Mouse (Mus musculus) brown adipose tissue, adult 24 weeks (tissue): ENCODE results near the gene Syne3. TPM values are rescaled to one million over a fixed set of nuclear protein-coding genes. Genes with fewer than 3 reads are reported as not detected.

Experiments used
- H3K27ac ChIP-seq: fragments of 200-500 bp; replicated peaks from 2 replicates; pipeline ENCODE4 v1.5.1; 2012; ENCODE audit warnings: low read depth, mild to moderate bottlenecking, low read length
- H3K4me1 ChIP-seq: fragments of 200-500 bp; 2 replicates; pipeline ENCODE4 v1.6.1; 2012; ENCODE audit warnings: low read length, mixed read lengths; ENCODE audit not compliant: control insufficient read depth, insufficient read depth, insufficient read length
- H3K4me3 ChIP-seq: fragments of 200-500 bp; 2 replicates; pipeline ENCODE4 v1.5.1; 2012; ENCODE audit warnings: low read depth, mild to moderate bottlenecking, low read length, moderate library complexity; ENCODE audit not compliant: insufficient read depth
- polyA plus RNA-seq: library from polyadenylated mRNA; stranded (reverse); fragments of >200 nt; gene quantifications from 2 replicates; pipeline ENCODE4 v1.2.4, GENCODE M21; 2012; ENCODE audit not compliant: missing spikeins, insufficient read depth, insufficient read length

Gene Syne3
- polyA plus RNA-seq, 1 experiment = 3.3 TPM

GRCm38 (mm10) chr12:104897051-104897618, 112.5 kb downstream of the Syne3 start:
- Histone ChIP-seq H3K27ac (no peak overlapping the region), H3K4me3 (no peak overlapping the region), H3K4me1 (no peaks in the 10 kb centered on the region)

DNA sequence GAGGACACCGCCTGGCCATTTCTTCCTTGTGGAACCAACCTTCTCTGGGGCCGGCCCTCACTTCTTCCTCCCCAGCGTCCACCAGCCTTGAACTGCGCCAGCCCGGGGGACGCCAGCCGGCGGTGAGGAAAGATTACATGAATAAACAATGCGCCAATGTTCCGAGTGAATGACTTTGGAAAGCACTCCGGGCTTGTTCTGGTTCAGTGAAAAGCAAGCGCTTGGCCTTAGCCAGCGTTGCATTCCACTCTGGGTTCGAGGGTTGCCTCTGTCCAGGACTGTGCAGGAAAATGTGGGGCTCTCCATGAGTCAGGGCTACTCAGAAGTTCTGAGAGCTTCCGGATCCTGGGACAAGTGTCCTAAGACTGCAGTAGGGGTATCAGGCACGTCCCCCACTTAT, 113.0 kb downstream of the Syne3 start:
- Histone ChIP-seq H3K27ac (no peak overlapping the region), H3K4me3 (no peak overlapping the region), H3K4me1 (no peaks in the 10 kb centered on the region)

GRCm38 (mm10) chr12:104892245-104892644, 117.4 kb downstream of the Syne3 start:
- Histone ChIP-seq H3K27ac (no peak overlapping the region), H3K4me1 (no peaks in the 10 kb centered on the region), H3K4me3 (no peak overlapping the region)

- Histone ChIP-seq H3K4me3 (no peak overlapping the region), H3K27ac (no peak overlapping the region), H3K4me1 (no peaks in the 10 kb centered on the region)
Observed at GRCm38 (mm10) chr12:104890066-104890465, 119.5 kb downstream of the Syne3 start.

DNA sequence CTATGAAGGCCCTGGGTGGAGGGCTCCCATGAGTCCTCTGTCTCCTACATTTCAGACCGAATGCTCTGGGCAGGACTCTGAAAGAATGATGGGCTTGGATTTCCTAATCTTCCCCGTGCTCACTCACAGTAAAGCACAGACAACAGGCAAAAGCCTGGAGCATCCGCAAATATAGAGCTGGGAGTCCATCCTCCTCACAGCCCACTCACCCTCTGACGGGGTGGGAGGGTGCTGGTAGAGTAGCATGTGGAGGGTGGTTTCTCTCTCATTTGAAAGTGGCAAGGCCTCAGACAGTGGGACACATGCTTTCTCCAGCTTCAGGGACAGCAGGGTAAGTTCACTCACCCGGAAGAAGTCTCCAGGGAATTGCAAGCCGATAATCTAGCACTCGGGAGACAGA, 123.5 kb downstream of the Syne3 start:
- H3K4me1 ChIP-seq = no peaks in the 10 kb centered on the region
- H3K27ac ChIP-seq = no peak overlapping the region
- H3K4me3 ChIP-seq = no peak overlapping the region

DNA sequence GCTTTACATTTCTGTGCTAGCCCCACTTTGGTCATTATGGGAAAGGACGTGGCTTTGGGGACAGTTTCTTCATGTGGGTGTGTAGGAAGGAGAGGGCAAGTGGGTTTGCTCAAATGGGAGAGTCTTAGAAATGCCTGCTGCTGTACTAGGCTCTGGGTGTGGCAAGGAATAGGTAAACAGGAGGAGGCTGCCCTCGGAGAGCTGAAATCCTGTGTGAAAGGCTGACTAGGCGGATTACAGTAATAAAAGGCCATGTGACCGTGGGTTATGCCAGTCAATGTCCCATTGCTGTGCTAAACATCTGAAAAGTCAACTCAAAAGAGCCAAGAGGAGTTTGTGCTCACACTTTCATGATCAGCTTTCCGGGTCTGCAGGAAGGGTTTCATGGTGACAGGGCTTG, 127.1 kb downstream of the Syne3 start:
- Histone ChIP-seq H3K27ac (no peak overlapping the region), H3K4me3 (no peak overlapping the region), H3K4me1 (no peaks in the 10 kb centered on the region)

DNA sequence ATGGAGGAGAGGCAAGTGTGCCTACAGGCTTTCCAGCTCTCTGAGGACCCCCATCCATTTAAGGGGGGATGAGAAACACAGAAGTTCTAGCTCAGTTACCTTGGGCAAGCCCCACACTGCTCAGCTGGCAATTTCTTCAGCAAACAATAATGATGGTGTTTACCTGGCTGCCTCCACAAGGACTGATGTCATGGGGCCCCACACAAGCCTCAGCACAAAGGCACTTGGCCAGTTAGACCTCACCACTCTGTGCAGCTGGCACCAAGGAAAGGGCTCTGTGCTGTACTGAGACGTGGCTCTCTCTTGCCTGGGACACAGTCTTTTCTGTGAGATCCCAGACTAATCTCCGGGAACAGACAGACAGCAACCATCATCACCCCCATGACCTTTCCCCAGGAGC, 127.5 kb downstream of the Syne3 start:
- Histone ChIP-seq H3K4me3 (no peak overlapping the region), H3K27ac (no peak overlapping the region), H3K4me1 (no peaks in the 10 kb centered on the region)

- no peak overlapping the region for H3K27ac ChIP-seq
- no peak overlapping the region for H3K4me3 ChIP-seq
- no peaks in the 10 kb centered on the region for H3K4me1 ChIP-seq
Observed at GRCm38 (mm10) chr12:104881518-104882060, 128.0 kb downstream of the Syne3 start.

DNA sequence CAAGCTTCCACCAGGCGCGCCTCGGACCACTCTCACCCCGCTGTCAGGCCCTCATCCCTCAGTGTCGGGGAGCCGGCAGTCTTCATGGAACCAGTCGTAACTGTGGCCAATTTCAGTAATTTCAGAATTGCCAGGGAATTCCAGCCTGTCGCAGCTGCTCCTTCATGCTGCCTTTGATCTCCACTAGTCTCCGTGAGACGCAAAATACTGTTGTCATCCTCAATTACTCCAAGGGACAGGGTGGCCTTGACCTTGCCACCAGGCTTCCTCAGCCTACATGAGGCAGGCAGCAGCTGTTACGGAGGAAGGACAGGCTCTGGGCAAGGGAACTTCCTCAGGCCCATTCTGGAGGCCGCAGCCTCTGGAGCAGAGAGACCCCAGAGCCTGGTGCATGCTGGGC, 129.2 kb downstream of the Syne3 start:
- Histone ChIP-seq H3K4me1 (no peaks in the 10 kb centered on the region), H3K27ac (no peak overlapping the region), H3K4me3 (no peak overlapping the region)

Other genes with a start within 250 kb of the Syne3 start
- 6.6 and 8.2 TPM in 2 replicates for gene Clmn, start 144.7 kb downstream of the Syne3 start, polyA plus RNA-seq
- gene Glrx5, start 22.9 kb upstream of the Syne3 start, polyA plus RNA-seq = 123 and 149 TPM in 2 replicates
- gene Tcl1b2, start 136.2 kb upstream of the Syne3 start, polyA plus RNA-seq = not detected in 2 replicates
- gene Tcl1b1, start 149.9 kb upstream of the Syne3 start, polyA plus RNA-seq = not detected in 2 replicates
- not detected in 2 replicates for gene Tcl1b5, start 166.5 kb upstream of the Syne3 start, polyA plus RNA-seq
- gene Tcl1b3, start 181.2 kb upstream of the Syne3 start, polyA plus RNA-seq = not detected in 2 replicates
- not detected in 2 replicates for gene Tcl1b4, start 192.1 kb upstream of the Syne3 start, polyA plus RNA-seq
- 0.99 TPM in 1 of 2 replicates, not detected in the other for gene Tcl1, start 213.0 kb upstream of the Syne3 start, polyA plus RNA-seq